Mouse (Mus musculus): Measurements from ENCODE around the gene Mtif2. TPM values are rescaled to one million over a fixed set of nuclear protein-coding genes. Genes with fewer than 3 reads are reported as not detected.

Mtif2 gene
- polyA plus RNA-seq, 1 experiment from 2014 or later: 20.2 TPM

GRCm38 (mm10) chr11:29548504-29549424 is 22.6 kb downstream of the Mtif2 start:
- Histone ChIP-seq H3K27me3 (ENCODE audit: insufficient read depth, low read length) (no peaks in the 10 kb centered on the region), H3K9me3 (ENCODE audit: low read length) (no peaks in the 10 kb centered on the region), H3K27ac (ENCODE audit: low read depth) (peak overlapping the region; percentile 70), H3K4me3 (ENCODE audit: low read depth, low read length) (peak overlapping the region; percentile 89), H3K4me1 (ENCODE audit: insufficient read depth) (peaks cover 16% of the 10 kb centered on the region), H3K36me3 (replicated peaks; ENCODE audit: insufficient read depth, low read length) (peaks cover 22% of the 10 kb centered on the region), H3K4me2 (ENCODE audit: low read depth, low read length) (peak overlapping the region; percentile 81), H3K9ac (replicated peaks) (peak overlapping the region; percentile 92)
- WGBS (ENCODE audit: insufficient replicate concordance): 17% methylated on average over 23 of the region's 23 CpGs
- TF ChIP-seq EP300 (IDR thresholded peaks at IDR 0.05; ENCODE audit: low read depth) (no peak), CTCF (IDR thresholded peaks at IDR 0.05; ENCODE audit: low read depth) (no peak)
- no peak for ATAC-seq
- DNase-seq: no peak

GRCm38 (mm10) chr11:29549425-29549778 is 23.2 kb downstream of the Mtif2 start:
- ATAC-seq (no peak), DNase-seq (no peak)
- H3K4me3 ChIP-seq (ENCODE audit: low read depth, low read length): no peak overlapping the region
- no peaks in the 10 kb centered on the region for H3K27me3 ChIP-seq (ENCODE audit: insufficient read depth, low read length)
- 31% methylated on average over 1 of the region's 1 CpGs for WGBS (ENCODE audit: insufficient replicate concordance)
- H3K36me3 ChIP-seq (replicated peaks; ENCODE audit: insufficient read depth, low read length): peaks cover 16% of the 10 kb centered on the region
- TF ChIP-seq CTCF (IDR thresholded peaks at IDR 0.05; ENCODE audit: low read depth) (no peak), EP300 (IDR thresholded peaks at IDR 0.05; ENCODE audit: low read depth) (no peak)
- H3K27ac ChIP-seq (ENCODE audit: low read depth): no peak overlapping the region
- no peaks in the 10 kb centered on the region for H3K9me3 ChIP-seq (ENCODE audit: low read length)
- H3K4me2 ChIP-seq (ENCODE audit: low read depth, low read length): no peak overlapping the region
- no peak overlapping the region for H3K9ac ChIP-seq (replicated peaks)
- H3K4me1 ChIP-seq (ENCODE audit: insufficient read depth): peaks cover 16% of the 10 kb centered on the region

GRCm38 (mm10) chr11:29560452-29560851 is 34.2 kb downstream of the Mtif2 start:
- WGBS (ENCODE audit: insufficient replicate concordance): 81% methylated on average over 9 of the region's 9 CpGs
- Histone ChIP-seq H3K4me3 (ENCODE audit: low read depth, low read length) (no peak overlapping the region), H3K9ac (replicated peaks) (no peak overlapping the region), H3K9me3 (ENCODE audit: low read length) (no peaks in the 10 kb centered on the region), H3K27me3 (ENCODE audit: insufficient read depth, low read length) (no peaks in the 10 kb centered on the region), H3K4me2 (ENCODE audit: low read depth, low read length) (no peak overlapping the region), H3K4me1 (ENCODE audit: insufficient read depth) (no peaks in the 10 kb centered on the region), H3K27ac (ENCODE audit: low read depth) (no peak overlapping the region), H3K36me3 (replicated peaks; ENCODE audit: insufficient read depth, low read length) (no peaks in the 10 kb centered on the region)
- no peak for DNase-seq
- no peak for TF ChIP-seq CTCF (IDR thresholded peaks at IDR 0.05; ENCODE audit: low read depth)
- TF ChIP-seq EP300 (IDR thresholded peaks at IDR 0.05; ENCODE audit: low read depth): no peak
- ATAC-seq: no peak

GRCm38 (mm10) chr11:29560990-29561389 is 34.8 kb downstream of the Mtif2 start:
- H3K27me3 ChIP-seq (ENCODE audit: insufficient read depth, low read length): no peaks in the 10 kb centered on the region
- WGBS (ENCODE audit: insufficient replicate concordance): 81% methylated on average over 3 of the region's 3 CpGs
- no peak overlapping the region for H3K4me2 ChIP-seq (ENCODE audit: low read depth, low read length)
- H3K36me3 ChIP-seq (replicated peaks; ENCODE audit: insufficient read depth, low read length): no peaks in the 10 kb centered on the region
- H3K27ac ChIP-seq (ENCODE audit: low read depth): no peak overlapping the region
- H3K9ac ChIP-seq (replicated peaks): no peak overlapping the region
- H3K9me3 ChIP-seq (ENCODE audit: low read length): no peaks in the 10 kb centered on the region
- ATAC-seq (no peak), DNase-seq (no peak)
- H3K4me1 ChIP-seq (ENCODE audit: insufficient read depth): no peaks in the 10 kb centered on the region
- TF ChIP-seq CTCF (IDR thresholded peaks at IDR 0.05; ENCODE audit: low read depth): no peak
- TF ChIP-seq EP300 (IDR thresholded peaks at IDR 0.05; ENCODE audit: low read depth): no peak
- no peak overlapping the region for H3K4me3 ChIP-seq (ENCODE audit: low read depth, low read length)

GRCm38 (mm10) chr11:29563406-29563805 is 37.2 kb downstream of the Mtif2 start:
- no peak overlapping the region for H3K9ac ChIP-seq (replicated peaks)
- H3K4me3 ChIP-seq (ENCODE audit: low read depth, low read length): no peak overlapping the region
- WGBS (ENCODE audit: insufficient replicate concordance): 75% methylated on average over 2 of the region's 2 CpGs
- H3K4me2 ChIP-seq (ENCODE audit: low read depth, low read length): no peak overlapping the region
- no peak overlapping the region for H3K27ac ChIP-seq (ENCODE audit: low read depth)
- H3K4me1 ChIP-seq (ENCODE audit: insufficient read depth): no peaks in the 10 kb centered on the region
- no peaks in the 10 kb centered on the region for H3K36me3 ChIP-seq (replicated peaks; ENCODE audit: insufficient read depth, low read length)
- ATAC-seq: no peak
- TF ChIP-seq EP300 (IDR thresholded peaks at IDR 0.05; ENCODE audit: low read depth): no peak
- no peaks in the 10 kb centered on the region for H3K9me3 ChIP-seq (ENCODE audit: low read length)
- no peak for DNase-seq
- H3K27me3 ChIP-seq (ENCODE audit: insufficient read depth, low read length): no peaks in the 10 kb centered on the region

- WGBS (ENCODE audit: insufficient replicate concordance): 33% methylated on average over 3 of the region's 3 CpGs
- Histone ChIP-seq H3K36me3 (replicated peaks; ENCODE audit: insufficient read depth, low read length) (no peaks in the 10 kb centered on the region), H3K9ac (replicated peaks) (no peak overlapping the region), H3K27ac (ENCODE audit: low read depth) (no peak overlapping the region), H3K4me2 (ENCODE audit: low read depth, low read length) (no peak overlapping the region), H3K4me1 (ENCODE audit: insufficient read depth) (no peaks in the 10 kb centered on the region), H3K27me3 (ENCODE audit: insufficient read depth, low read length) (no peaks in the 10 kb centered on the region), H3K4me3 (ENCODE audit: low read depth, low read length) (no peak overlapping the region), H3K9me3 (ENCODE audit: low read length) (no peaks in the 10 kb centered on the region)
- ATAC-seq: no peak
- DNase-seq: no peak
- TF ChIP-seq EP300 (IDR thresholded peaks at IDR 0.05; ENCODE audit: low read depth): no peak
- TF ChIP-seq CTCF (IDR thresholded peaks at IDR 0.05; ENCODE audit: low read depth): no peak
Observed at GRCm38 (mm10) chr11:29571536-29571935, 45.3 kb downstream of the Mtif2 start.
